Mouse (Mus musculus) CH12.LX (cell line): ENCODE data around the gene Sgms1. TPM values are rescaled to one million over a fixed set of nuclear protein-coding genes. Genes with fewer than 3 reads are reported as not detected.

ENCODE experiments used
- DNase-seq: peaks from one replicate; pipeline ENCODE4 v3.0.0-alpha.2; 2013; ENCODE audit errors: extremely low read depth
- H3K27ac ChIP-seq: 2 replicates; pipeline ENCODE4 v1.5.1; 2012; ENCODE audit warnings: low read depth, mild to moderate bottlenecking, control low read depth, moderate library complexity; ENCODE audit not compliant: insufficient read depth
- H3K27me3 ChIP-seq: replicated peaks from 2 replicates; pipeline ENCODE3; 2012; ENCODE audit warnings: inconsistent platforms
- H3K36me3 ChIP-seq, 2 experiments: replicated peaks in 1 of 2; 2 replicates each; pipeline versions ENCODE3 to v1.6.1; 2012; ENCODE audit warnings: inconsistent platforms in 1 of 2, low read length in 1 of 2, mild to moderate bottlenecking in 1 of 2, mixed read lengths in 1 of 2, moderate library complexity in 1 of 2; ENCODE audit not compliant: control insufficient read depth in 1 of 2, insufficient read depth in 1 of 2
- H3K4me1 ChIP-seq, 2 experiments: 2 replicates each; pipeline ENCODE4 v1.6.1; 2012; ENCODE audit warnings: inconsistent platforms in 1 of 2, moderate library complexity in 1 of 2; ENCODE audit not compliant: insufficient read depth in 2 of 2, control insufficient read depth in 1 of 2
- H3K4me2 ChIP-seq: 2 replicates; pipeline ENCODE4 v1.6.1; 2012; ENCODE audit warnings: low read depth, mild to moderate bottlenecking, control low read depth; ENCODE audit not compliant: poor library complexity, insufficient read depth, severe bottlenecking
- H3K4me3 ChIP-seq, 3 experiments: fragments of 150-350 bp in 1 of 3; sonication (generic) in 1 of 3; replicated peaks in 1 of 3; 2 replicates each; pipeline versions ENCODE3 to v1.5.1; 2011 to 2012; ENCODE audit warnings: low read depth in 2 of 3, low read length in 2 of 3, mild to moderate bottlenecking in 2 of 3, moderate library complexity in 2 of 3, control low read depth in 1 of 3, improper control_type of control experiment in 1 of 3, inconsistent platforms in 1 of 3, mixed read lengths in 1 of 3; ENCODE audit not compliant: poor library complexity in 1 of 3
- H3K79me2 ChIP-seq: replicated peaks from 2 replicates; pipeline ENCODE4 v1.6.1; 2012; ENCODE audit warnings: mild to moderate bottlenecking, moderate library complexity; ENCODE audit not compliant: control insufficient read depth, poor library complexity, insufficient read depth, severe bottlenecking; ENCODE audit errors: extremely low read depth
- H3K9ac ChIP-seq: 2 replicates; pipeline ENCODE4 v1.6.1; 2012; ENCODE audit warnings: low read depth, mild to moderate bottlenecking, control low read depth, moderate library complexity; ENCODE audit not compliant: insufficient read depth
- H3K9me3 ChIP-seq: replicated peaks from 2 replicates; pipeline ENCODE3; 2012; ENCODE audit warnings: low read length, inconsistent platforms, mixed read lengths
- CHD1 ChIP-seq: IDR thresholded peaks from 2 replicates; pipeline ENCODE4 v1.6.1; 2012; ENCODE audit warnings: low read depth, low read length, improper control_type of control experiment, inconsistent platforms
- CHD2 ChIP-seq: IDR thresholded peaks from 2 replicates; pipeline ENCODE4 v1.6.1; 2011; ENCODE audit warnings: low read length, improper control_type of control experiment
- CTCF ChIP-seq, 2 experiments: IDR thresholded peaks in 1 of 2; conservative IDR thresholded peaks in 1 of 2; 2 replicates each; pipeline ENCODE4 v1.5.1; 2011 to 2012; ENCODE audit warnings: low read depth in 2 of 2, low read length in 2 of 2, improper control_type of control experiment in 1 of 2, inconsistent platforms in 1 of 2, mild to moderate bottlenecking in 1 of 2, moderate library complexity in 1 of 2
- ELF1 ChIP-seq: IDR thresholded peaks from 2 replicates; pipeline ENCODE4 v1.6.1; 2014; ENCODE audit warnings: low read depth, mild to moderate bottlenecking, inconsistent platforms, low read length, improper control_type of control experiment
- EP300 ChIP-seq: IDR thresholded peaks from 2 replicates; pipeline ENCODE4 v1.6.1; 2011; ENCODE audit warnings: low read length, improper control_type of control experiment
- GABPA ChIP-seq: IDR thresholded peaks from 2 replicates; pipeline ENCODE4 v1.6.1; 2012; ENCODE audit warnings: low read depth, low read length, improper control_type of control experiment, inconsistent platforms; ENCODE audit not compliant: insufficient replicate concordance
- JUND ChIP-seq: conservative IDR thresholded peaks from 2 replicates; pipeline ENCODE4 v1.6.1; 2011; ENCODE audit warnings: low read depth, low read length, improper control_type of control experiment
- KAT2A ChIP-seq: IDR thresholded peaks from 2 replicates; pipeline ENCODE4 v1.6.1; 2012; ENCODE audit warnings: low read length, improper control_type of control experiment, inconsistent platforms; ENCODE audit not compliant: insufficient replicate concordance
- RAD21 ChIP-seq: IDR thresholded peaks from 2 replicates; pipeline ENCODE4 v1.6.1; 2011; ENCODE audit warnings: low read depth, mild to moderate bottlenecking, low read length, improper control_type of control experiment, moderate library complexity
- SMC3 ChIP-seq: IDR thresholded peaks from 2 replicates; pipeline ENCODE4 v1.6.1; 2011; ENCODE audit warnings: low read depth, low read length, improper control_type of control experiment
- TBP ChIP-seq: conservative IDR thresholded peaks from 2 replicates; pipeline ENCODE4 v1.6.1; 2011; ENCODE audit warnings: low read depth, low read length, improper control_type of control experiment
- UBTF ChIP-seq: IDR thresholded peaks from 2 replicates; pipeline ENCODE4 v1.6.1; 2012; ENCODE audit warnings: low read depth, mild to moderate bottlenecking, inconsistent platforms, low read length, improper control_type of control experiment, moderate library complexity
- USF1 ChIP-seq: IDR thresholded peaks from 2 replicates; pipeline ENCODE4 v1.6.1; 2014; ENCODE audit warnings: low read depth, mild to moderate bottlenecking, inconsistent platforms, low read length, improper control_type of control experiment
- dilution Hi-C: fragments of 300-500 bp; cut with MboI; formaldehyde crosslinking; loops from 2 replicates; pipeline ENCODE4 v1.14.3; 2020; ENCODE audit warnings: low sequenced_read_pairs; ENCODE audit not compliant: extremely low pct_unique_long_range_greater_than_20kb, extremely low pct_ligation_motif_present
- in situ Hi-C: fragments of 300-500 bp; cut with MboI; formaldehyde crosslinking; loops from 3 replicates; pipeline ENCODE4 v1.14.3; 2019; ENCODE audit warnings: low sequenced_read_pairs, low pct_ligation_motif_present, low pct_unique_long_range_greater_than_20kb, mixed read lengths
- polyA plus RNA-seq: library from polyadenylated mRNA; unstranded; fragments of >175 nt; gene quantifications from 2 replicates; pipeline ENCODE4 v1.2.1, GENCODE M21; 2012; ENCODE audit warnings: low read depth; ENCODE audit not compliant: insufficient read length
- total RNA-seq, 2 experiments: library from RNA; depleted of rRNA; stranded (reverse); fragments of 300-350 nt in 1 of 2; fragments of >200 nt in 1 of 2; gene quantifications; 2 replicates each; pipeline ENCODE4 v1.2.3; 2012 to 2014

Gene Sgms1
- total and polyA plus RNA-seq, 3 experiments = 1.4 to 1.8 (median 1.8) TPM

- no peak overlapping the region for H3K4me3 ChIP-seq
- TF ChIP-seq CTCF (conservative IDR thresholded peaks at IDR 0.05 in 1 of 2, IDR thresholded peaks at IDR 0.05 in 1 of 2; ENCODE audit: low read depth in 2 of 2, low read length in 2 of 2) = no peak
- TF ChIP-seq KAT2A = no peak
- no peak for TF ChIP-seq UBTF
- TF ChIP-seq, all 38 proteins: peak for 0
- no peaks in the 10 kb centered on the region for H3K79me2 ChIP-seq
- dilution Hi-C loops = no loop called here
- H3K36me3 ChIP-seq = peaks cover 0 to 15% of the 10 kb centered on the region in 2 experiments
- in situ Hi-C loops = no loop called here
- H3K4me2 ChIP-seq = no peak overlapping the region
- no peaks in the 10 kb centered on the region for H3K27me3 ChIP-seq
- H3K9me3 ChIP-seq = no peaks in the 10 kb centered on the region
- H3K27ac ChIP-seq = no peak overlapping the region
- peaks cover 0 to 5% of the 10 kb centered on the region in 2 experiments; a peak in 1 of 4 replicates for H3K4me1 ChIP-seq
- no peak overlapping the region for H3K9ac ChIP-seq
- DNase-seq = no peak
Observed at GRCm38 (mm10) chr19:32129281-32129680, 260.2 kb downstream of the Sgms1 start.

- H3K27ac ChIP-seq = no peak overlapping the region
- dilution Hi-C loops (no loop called here), in situ Hi-C loops (no loop called here)
- peak; percentile 12 for DNase-seq
- TF ChIP-seq ELF1 (no peak), KAT2A (0 out of 2 replicates have a peak, but pooled peaks have one; percentile 36), USF1 (no peak), UBTF (no peak), SMC3 (peak; percentile 45), CTCF (conservative IDR thresholded peaks at IDR 0.05 in 1 of 2, IDR thresholded peaks at IDR 0.05 in 1 of 2; ENCODE audit: low read depth in 2 of 2, low read length in 2 of 2) (peak; percentile 68 to 70), TBP (no peak), CHD2 (no peak), CHD1 (no peak), JUND (no peak), EP300 (no peak), RAD21 (peak; percentile 34), GABPA (no peak)
- peaks cover 0 to 15% of the 10 kb centered on the region in 2 experiments for H3K36me3 ChIP-seq
- H3K4me1 ChIP-seq = peaks cover 0 to 5% of the 10 kb centered on the region in 2 experiments; a peak in 1 of 4 replicates
- no peaks in the 10 kb centered on the region for H3K79me2 ChIP-seq
- no peak overlapping the region for H3K4me2 ChIP-seq
- H3K9me3 ChIP-seq = no peaks in the 10 kb centered on the region
- H3K9ac ChIP-seq = no peak overlapping the region
- H3K27me3 ChIP-seq = no peaks in the 10 kb centered on the region
- no peak overlapping the region for H3K4me3 ChIP-seq
Observed at GRCm38 (mm10) chr19:32127180-32127850, 262.2 kb downstream of the Sgms1 start.
